Mouse (Mus musculus) adrenal gland, adult 18-20 months (tissue): ENCODE data around the gene Samhd1. TPM values are rescaled to one million over a fixed set of nuclear protein-coding genes. Genes with fewer than 3 reads are reported as not detected.

Experiments
- DNase-seq, 2 experiments: peaks; one replicate each; pipeline ENCODE4 v3.0.0; 2021 to 2022; ENCODE audit warnings: low spot score in 2 of 2
- total RNA-seq, 2 experiments: library from RNA; stranded (reverse); gene quantifications; 1 replicate in 1 of 2; 2 replicates in 1 of 2; pipeline ENCODE4 v1.2.3; 2021

The Samhd1 gene
- total RNA-seq, 2 experiments from 2014 or later, result 19.1 to 32.1 TPM

- DNase-seq, result no peak
These were observed 33.4 kb downstream of the Samhd1 start for GRCm38 (mm10) chr2:157101650-157102049.

DNA sequence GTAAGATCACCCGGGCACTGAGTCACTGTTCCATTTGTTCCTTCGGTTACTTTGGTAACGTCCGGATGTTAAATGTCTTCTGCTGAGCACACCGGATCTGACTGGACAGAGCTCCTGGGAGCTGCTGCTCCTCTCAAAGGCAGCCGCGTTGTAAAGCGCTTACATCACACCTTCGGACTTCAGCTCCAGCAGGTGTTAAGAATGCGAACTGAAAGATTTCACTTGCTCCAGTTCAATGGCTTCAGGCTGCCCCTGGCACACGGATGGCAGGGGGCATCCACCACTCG lies 34.8 kb downstream of the Samhd1 start:
- DNase-seq, result no peak

DNA sequence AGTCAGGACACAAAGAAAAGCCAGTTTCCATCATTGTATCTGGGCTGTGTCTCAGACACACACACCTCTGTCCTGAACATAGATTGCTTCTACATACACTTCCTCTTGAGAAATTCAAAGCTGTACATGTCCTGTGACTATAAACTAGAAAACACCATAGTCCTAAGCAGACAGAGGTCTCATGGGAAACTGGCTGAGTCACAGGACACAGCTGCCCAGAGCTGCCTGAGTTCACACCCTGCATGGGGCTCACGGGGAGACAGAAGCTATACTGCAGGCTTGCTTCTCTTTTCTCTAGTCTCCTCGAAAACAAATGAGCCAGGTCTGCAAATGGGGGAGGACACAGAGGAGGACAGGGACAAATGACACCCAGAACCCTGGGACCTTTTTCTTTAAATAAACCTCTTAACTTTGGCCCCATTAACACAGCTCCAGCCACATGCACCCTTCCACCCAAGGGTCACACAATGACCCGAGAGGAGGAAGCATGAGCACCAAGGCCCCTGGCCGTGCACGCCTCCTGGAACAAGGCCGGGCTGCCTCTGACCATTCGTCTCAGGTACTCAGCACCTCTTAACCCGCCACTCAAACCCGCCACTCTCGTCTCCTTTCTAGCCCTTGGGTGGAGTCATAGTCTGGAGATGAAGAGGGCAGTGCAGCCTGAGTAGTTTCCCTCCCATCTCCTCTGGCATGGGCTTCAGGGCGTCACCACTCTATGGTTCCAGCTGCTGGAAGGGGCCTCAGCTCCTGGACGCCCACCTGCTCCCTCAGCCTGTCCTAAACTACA lies 35.3 kb downstream of the Samhd1 start:
- no peak for DNase-seq

DNA sequence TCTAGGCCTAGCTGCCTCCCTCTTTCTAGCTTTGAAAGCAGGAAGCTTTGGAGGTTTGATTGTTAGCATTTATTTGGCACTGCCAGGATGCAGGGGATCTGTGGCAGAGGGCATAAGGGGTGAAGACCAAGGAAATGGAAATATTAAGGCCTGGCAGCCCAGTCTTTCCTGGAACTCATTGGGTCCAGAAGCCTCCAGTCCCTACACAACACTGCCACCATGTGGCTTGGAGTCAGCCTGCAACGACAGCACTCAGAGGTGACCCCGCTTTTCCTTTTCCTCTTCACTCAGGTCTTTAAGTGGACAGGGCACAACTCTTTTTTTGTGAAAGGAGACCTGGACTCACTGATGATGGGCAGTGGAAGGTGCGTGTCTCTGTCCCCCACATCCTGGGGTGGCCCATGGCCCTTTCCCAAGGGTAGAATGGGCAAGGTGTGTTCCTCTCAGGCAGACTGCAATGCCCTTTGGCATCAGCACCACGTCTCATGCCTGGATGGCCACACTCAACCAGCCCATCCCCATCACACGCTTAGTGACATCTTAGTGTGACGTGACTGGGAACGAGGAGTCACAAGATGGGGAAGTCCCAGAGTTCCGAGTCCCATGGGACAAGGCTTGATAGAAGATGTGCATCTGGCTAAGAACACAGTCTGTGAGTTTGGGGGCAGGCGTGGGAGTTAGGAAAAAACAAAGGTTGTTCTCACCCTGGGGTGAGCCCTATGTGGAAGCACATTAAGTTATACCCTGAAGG lies 39.9 kb downstream of the Samhd1 start:
- peak; percentile 73 to 79 for DNase-seq

- DNase-seq, result no peak
These were observed 43.0 kb downstream of the Samhd1 start for GRCm38 (mm10) chr2:157092024-157092423.

- DNase-seq, result no peak
These were observed 47.3 kb downstream of the Samhd1 start for GRCm38 (mm10) chr2:157087536-157088317.

GRCm38 (mm10) chr2:157086796-157087195 lies 48.3 kb downstream of the Samhd1 start, which contains the start of gene Tldc2:
TSS of gene Tldc2 (plus strand) at chr2:157087055.
- no peak for DNase-seq

DNA sequence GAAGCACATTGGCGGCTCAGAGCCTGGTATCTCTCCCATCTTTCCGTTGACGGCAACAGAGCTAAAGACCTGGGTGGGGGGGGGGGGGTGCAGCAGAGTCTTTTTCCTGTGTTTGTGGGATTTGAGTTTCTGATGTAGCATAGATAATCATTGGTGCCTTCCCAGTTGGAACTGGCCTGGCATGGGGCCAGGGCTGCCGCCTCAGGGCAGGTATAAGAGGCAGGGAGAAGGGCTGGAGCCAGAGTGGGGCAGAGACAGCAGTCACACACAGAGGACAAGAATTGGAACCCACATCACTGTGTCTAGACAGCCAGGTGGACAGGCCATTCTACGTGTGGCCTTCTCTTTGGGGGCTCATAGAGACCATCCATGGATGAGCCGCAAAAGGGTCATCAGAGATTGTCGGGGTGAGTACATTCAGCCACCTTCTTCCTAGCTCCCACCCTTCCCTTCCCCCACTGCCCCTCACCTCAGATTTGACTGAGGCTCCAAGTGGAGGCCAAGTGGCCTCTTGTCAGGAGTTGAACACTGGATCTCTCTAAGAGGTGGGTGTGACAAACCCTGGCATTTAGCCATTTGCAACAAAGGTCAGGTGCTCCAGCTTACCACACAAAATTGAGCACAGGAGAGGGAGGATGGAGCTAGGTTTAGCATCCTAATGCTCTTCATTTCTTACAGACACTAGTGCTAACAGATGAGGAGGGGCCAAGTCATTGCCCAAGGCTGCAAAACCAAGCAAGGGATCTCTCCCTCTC lies 50.1 kb downstream of the Samhd1 start:
- DNase-seq, result no peak

GRCm38 (mm10) chr2:157081960-157082359 lies 53.1 kb downstream of the Samhd1 start:
- DNase-seq, result no peak

DNA sequence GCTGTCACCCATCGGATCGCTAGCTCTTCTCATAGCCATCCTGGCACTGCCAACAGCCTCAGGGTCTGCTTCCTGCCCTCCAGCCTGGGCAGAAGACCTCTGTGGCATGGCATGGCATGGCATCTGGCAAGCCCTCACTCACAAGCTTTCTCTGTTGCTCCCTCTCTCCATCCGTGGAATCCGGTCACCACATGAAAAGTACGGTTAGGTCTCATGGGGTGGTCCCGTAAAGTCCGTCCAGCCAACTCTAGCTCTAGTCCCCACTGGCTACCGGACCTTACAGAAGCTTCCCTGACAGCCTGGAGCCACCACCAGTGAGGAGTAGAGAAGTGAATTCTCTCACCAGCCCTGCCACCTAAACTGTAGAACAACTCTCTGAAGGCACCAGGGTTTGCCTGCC lies 53.7 kb downstream of the Samhd1 start:
- DNase-seq, result no peak

- DNase-seq, result no peak
These were observed 55.3 kb downstream of the Samhd1 start for GRCm38 (mm10) chr2:157079701-157080180.

DNA sequence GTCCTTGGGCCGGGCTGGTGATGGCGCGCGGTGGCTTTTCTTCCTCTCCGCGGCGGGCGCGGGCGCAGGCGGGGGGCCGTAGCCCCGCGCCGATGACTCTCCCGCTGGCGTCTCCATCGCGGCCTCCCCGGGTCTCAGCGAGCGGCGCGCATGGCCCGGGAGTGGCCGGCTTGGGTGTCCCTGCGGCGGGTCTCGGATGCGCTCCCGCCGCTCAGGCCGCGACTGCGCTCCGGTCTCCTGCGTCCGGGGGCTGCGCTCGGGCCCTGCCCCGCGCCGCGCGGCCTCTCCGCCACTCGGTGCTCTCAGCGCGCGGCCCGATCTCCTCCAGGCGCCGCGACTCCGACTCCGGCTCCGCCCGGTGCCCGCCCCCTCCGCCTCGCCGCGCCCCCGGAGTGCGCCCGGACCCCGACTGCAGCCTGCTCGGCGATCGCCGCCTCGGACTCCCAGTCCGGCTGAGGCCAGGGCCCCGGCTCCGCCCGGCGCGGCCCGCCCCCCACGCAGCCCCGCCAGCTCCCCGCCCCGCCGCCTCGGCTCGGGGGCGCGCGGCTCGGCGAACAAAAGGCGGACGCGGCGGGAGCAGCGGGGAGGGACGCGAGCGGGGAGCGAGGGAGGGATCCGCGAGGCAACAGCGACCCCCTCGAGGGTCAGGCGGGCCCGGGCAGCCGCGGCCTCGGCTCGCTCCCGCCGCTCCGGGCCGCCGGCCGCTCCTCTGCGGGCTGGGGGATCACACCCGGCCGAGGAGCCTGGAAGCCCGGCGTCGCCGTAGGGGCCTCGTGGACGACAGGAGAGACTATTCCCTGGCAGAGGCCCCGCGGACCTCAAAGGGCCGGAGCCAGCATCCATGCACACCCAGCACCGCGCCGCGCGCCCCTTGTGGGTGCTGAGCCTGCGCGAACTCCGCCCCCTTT lies 56.0 kb downstream of the Samhd1 start, which contains the start of gene Soga1:
Gene Soga1 (minus strand): TSS at position 462 of the 908 bp plus-strand sequence.
- DNase-seq, result peak; percentile 90 to 91

DNA sequence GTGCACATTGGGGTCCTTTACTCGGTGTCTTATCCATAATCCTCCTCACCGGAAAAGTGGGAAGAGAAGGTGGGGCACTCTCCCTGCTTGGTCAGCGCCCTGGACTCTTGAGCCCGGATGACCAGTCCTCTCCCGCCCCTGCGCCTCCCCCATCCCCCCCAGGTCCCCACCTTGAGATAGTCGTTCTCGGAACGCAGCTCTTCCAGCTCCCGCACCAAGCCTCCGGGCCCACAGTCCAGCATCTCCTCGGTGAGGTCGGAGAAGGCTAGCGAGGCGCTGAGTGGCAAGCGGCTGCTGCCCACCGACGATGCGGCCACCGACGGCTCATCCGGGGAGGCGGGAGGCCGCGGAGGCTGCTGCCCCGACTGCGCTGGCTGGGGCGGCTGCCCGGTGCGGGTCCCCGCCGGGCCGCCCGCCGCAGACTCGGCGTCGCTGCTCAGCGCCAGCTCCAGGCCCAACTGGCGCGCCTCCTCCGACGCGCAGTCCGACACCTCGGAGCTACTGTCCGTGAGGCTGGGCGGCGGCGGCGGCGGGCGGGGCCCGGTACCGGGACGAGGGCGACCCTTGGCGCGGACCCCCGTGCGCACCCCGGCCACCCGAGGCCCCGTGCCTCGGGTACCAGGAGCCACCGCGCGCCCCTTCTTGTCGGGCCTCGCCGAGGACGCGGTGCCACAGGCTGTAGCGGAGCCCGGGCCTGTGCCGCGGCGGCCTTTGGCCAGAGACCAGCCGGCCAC lies 56.8 kb downstream of the Samhd1 start:
- peak in 1 of 2 experiments; percentile 55 for DNase-seq

DNA sequence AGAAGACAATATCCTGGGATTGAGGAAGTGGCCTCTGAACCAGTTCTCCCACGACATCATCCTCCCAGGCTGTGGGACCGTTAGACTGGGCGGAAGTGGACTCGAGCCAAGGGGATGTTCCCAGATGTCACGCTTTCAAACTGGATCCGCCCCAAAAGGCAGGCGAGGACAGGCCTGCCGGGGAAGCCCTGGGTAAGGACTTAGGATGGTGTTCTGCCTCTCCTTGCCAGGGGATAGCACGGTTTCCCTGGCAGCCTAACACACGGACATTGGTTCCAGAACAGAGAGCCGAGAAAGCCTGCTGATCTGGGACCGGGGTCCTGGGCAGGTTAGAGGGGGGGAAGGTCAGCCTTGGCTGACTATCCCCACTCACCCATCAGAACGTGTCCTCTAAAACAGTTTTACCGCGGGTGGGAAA lies 57.4 kb downstream of the Samhd1 start:
- DNase-seq, result peak; percentile 77 to 85

DNA sequence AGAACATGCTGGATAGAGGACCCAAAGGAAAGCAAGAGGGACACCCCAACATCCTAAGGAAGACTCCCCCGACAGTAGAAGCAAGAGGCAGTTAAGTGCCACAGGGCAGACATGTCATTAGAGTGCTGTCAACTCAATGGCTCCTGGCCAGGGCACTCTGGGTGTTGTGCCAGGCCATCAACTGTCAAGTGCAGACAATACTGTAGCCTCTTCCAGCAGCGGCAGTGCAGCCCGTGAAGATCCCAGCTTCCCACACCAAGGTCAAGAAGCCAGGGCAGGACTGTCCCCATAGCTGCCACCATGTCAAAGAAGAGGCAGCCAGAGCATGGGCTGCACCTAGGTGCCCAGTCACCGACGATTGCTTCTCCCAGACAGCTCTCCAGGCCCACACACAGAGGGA lies 57.9 kb downstream of the Samhd1 start:
- peak; percentile 53 to 56 for DNase-seq

DNA sequence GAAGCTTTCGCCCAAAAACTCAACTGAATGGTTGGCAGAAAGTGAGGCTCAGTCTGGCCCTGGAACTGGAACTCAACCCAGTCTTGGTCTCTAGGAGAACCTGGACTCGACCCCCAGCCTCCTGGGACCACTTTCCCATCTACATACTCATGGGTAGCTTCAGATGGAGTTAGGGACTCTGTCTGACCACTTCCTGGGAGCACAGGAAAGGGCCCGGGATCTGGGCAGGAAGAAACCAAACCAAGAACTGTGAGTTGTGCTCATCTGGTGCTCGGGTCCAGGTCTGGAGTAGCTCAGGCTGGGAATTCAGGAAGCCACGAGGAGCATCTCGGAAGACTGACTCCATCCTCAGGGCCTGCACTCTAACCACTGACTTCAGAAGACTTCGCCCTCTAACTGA lies 58.5 kb downstream of the Samhd1 start:
- no peak for DNase-seq

- no peak for DNase-seq
These were observed 59.4 kb downstream of the Samhd1 start for GRCm38 (mm10) chr2:157075685-157076084.

GRCm38 (mm10) chr2:157075226-157075625 lies 59.8 kb downstream of the Samhd1 start:
- no peak for DNase-seq

- DNase-seq, result no peak
These were observed 60.3 kb downstream of the Samhd1 start for GRCm38 (mm10) chr2:157074772-157075171.
